Mouse (Mus musculus): ENCODE data around the gene Brca2. TPM values are rescaled to one million over a fixed set of nuclear protein-coding genes. Genes with fewer than 3 reads are reported as not detected.
A peak's percentile ranks its signal among the peaks of the same experiment; 100 is the strongest.
"Not testable (repeated sequence)": the region's sequence is repeated elsewhere in the genome, so short reads cannot be mapped to it uniquely, and the experiment has no call there.

The Brca2 gene
- 65.2 and 76.3 TPM in 2 replicates for total RNA-seq (2017)

DNA sequence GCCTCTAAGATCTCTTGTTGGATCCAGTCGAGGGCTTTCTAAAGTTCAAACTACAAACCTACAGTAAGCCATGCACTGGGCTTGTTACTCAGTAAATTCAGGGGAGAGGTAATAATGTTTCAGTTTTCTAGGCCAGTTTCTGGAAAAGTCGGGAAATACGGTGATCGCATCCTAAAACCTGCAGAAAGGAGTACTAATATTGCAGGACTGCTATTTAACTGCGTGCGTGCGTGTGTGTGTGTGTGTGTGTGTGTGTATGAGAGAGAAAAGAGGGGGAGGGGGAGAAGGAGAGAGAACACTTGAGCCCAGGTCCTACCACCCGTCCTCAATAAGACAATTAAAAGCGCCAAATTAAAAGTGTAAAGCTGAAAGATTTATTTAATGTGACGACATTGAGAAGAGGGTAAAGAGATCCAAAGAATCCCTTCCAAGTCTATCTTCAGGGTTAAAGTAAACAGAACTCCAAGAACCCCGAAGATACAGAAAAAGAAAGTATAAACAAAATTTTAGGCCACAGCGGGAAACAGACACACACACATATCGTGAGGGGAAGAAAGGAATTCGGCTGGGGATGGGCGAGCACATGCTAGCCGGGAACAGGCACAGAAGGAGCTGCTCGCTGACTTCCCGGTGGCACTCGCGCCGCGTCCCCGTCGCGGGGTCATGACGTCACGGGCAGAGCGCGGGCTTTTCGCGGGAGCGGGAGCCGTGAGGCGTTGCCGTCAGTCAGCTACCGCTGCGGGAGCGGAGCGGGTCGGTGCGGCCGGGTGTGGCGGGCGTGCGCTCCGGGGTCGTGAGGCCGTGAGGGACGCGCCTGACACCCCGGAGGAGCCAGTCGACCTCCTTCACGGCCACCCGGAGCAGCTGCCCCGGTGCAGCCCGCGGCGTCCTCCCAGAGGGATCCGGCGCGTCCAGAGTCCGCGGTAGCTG is at the start of gene Brca2:
Brca2 (plus strand) TSS at position 694 of the 930 bp plus-strand sequence.
- ATAC-seq (replicated peaks; ENCODE audit: low read depth, poor library complexity, severe bottlenecking), result peak; percentile 98

- ATAC-seq (replicated peaks; ENCODE audit: low read depth, poor library complexity, severe bottlenecking), result no peak
Measured at GRCm38 (mm10) chr5:150477364-150477763, 45.1 kb upstream of the Brca2 start.

- ATAC-seq (replicated peaks; ENCODE audit: low read depth, poor library complexity, severe bottlenecking), result no peak
Measured at GRCm38 (mm10) chr5:150478612-150479011, 43.8 kb upstream of the Brca2 start.

GRCm38 (mm10) chr5:150485198-150485597 is 37.2 kb upstream of the Brca2 start:
- ATAC-seq (replicated peaks; ENCODE audit: low read depth, poor library complexity, severe bottlenecking), result peak; percentile 79

GRCm38 (mm10) chr5:150490285-150490684 is 32.1 kb upstream of the Brca2 start:
- no peak for ATAC-seq (replicated peaks; ENCODE audit: low read depth, poor library complexity, severe bottlenecking)

- no peak for ATAC-seq (replicated peaks; ENCODE audit: low read depth, poor library complexity, severe bottlenecking)
Measured at GRCm38 (mm10) chr5:150490821-150491220, 31.6 kb upstream of the Brca2 start.

GRCm38 (mm10) chr5:150491573-150492173 is 30.8 kb upstream of the Brca2 start:
- ATAC-seq (replicated peaks; ENCODE audit: low read depth, poor library complexity, severe bottlenecking), result not testable (repeated sequence)

DNA sequence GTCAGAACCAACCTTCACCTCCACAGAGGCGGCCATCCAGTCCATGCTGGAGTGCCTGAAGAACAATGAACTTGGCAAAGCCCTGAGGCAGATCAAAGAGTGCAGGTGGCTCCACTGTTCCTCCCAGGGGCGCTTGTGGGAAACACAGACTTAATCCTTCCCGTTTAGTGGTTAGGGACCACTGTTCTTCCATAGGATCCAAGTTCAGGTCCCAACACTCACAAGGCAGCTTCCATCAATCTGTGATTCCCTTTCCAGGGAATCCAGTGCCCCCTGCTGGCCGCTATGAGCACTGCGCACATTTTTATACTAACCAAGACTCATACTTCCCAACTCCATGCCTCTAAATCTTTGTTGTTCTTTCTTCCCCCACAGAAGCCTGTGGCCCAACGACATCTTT is 26.6 kb upstream of the Brca2 start:
- ATAC-seq (replicated peaks; ENCODE audit: low read depth, poor library complexity, severe bottlenecking), result peak; percentile 66

DNA sequence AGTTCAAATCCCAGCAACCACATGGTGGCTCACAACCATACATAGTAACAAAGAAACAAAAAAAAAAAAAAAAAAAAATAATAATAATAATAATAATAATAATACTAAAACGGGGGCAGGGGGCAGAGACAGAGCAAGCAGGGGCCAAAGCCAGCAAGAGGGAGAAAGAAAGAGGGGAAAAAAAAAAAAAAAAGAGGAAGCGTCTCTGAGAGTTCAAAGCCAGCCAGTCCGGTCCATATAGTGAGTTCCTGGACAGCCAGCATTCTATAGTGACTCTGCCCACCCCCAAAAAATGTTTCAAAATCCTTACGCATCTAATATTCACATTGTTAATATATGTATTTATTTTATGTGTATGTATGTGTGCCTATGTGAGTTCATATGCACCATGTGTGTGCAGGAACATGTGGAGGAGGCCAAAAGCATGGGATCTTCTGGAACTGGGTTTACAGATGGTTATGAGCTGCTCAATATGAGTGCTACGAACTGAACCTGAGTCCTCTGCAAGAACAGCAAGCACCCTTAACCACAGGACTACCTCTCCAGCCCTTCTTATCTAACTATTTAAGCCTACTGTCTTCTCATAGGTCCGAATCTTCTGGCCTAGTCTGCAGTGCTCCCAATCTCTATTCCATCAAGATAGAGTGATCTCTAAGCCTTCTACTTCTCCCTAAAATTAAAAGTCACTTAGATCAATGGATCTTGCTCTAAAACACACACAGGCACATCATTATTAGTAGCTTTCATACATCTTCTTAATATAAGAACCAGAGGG is 11.8 kb upstream of the Brca2 start:
- no peak for ATAC-seq (replicated peaks; ENCODE audit: low read depth, poor library complexity, severe bottlenecking)

- ATAC-seq (replicated peaks; ENCODE audit: low read depth, poor library complexity, severe bottlenecking), result no peak
Measured at GRCm38 (mm10) chr5:150513264-150513663, 9.2 kb upstream of the Brca2 start.

DNA sequence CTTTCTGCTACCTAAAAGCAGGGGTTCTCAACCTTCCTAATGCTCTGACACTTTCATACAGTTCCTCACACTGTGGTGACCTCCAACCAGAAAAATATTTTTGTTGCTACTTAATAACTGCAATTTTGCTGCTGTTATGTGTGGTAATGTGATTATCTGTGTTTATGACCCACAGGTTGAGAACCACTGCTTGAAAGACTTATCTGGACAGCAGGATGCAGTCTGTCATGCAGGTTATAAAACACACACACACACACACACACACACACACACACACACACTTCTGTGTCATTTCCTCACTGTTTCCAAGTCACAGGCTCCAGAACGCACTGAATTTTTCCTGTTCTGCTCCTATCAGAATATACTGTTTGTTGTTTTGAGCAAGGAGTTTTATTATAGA is 8.4 kb upstream of the Brca2 start:
- ATAC-seq (replicated peaks; ENCODE audit: low read depth, poor library complexity, severe bottlenecking), result 0 out of 2 replicates have a peak, but pooled peaks have one; percentile 36

DNA sequence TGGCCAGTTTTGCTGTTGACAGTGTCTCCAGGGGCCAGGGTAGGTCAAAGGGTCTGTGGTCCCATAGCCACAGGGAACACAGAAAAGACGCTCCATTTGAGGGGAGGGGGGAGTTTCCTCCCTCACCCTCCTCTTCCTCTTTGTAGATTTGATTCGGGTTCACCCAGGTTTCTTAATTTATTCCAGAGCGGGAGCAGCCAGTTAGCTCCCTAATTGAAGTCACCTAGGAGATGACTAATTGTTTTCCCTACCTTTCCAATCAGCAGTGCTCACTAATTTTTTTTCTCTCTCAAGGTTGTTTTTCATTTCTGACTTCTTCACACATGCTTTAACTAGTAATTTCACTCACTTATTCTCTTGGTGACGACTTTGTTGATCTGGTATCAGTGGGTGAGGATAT is 4.4 kb upstream of the Brca2 start, which contains the start of gene Zar1l:
Zar1l (minus strand) TSS at position 101 of the 400 bp plus-strand sequence.
- ATAC-seq (replicated peaks; ENCODE audit: low read depth, poor library complexity, severe bottlenecking), result no peak

DNA sequence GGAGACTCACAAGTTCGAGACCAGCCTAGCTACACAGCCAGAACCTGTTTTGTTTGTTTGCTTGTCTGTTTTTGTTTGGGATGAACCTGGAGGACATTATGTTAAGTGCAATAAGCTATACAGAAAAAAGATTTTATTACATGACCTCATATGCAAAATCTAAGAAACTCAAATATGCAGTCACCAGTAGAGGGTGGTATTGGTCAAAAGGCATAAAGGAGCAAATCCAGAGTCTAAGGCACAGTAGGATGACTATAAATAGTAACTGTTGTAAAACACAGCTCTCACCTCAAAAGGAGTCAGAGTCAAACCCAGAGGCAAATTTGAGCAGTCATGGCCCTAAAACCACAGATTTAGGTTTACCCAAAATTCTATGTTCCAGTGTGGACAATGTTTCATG is 2.9 kb upstream of the Brca2 start:
- ATAC-seq (replicated peaks; ENCODE audit: low read depth, poor library complexity, severe bottlenecking), result peak; percentile 59

DNA sequence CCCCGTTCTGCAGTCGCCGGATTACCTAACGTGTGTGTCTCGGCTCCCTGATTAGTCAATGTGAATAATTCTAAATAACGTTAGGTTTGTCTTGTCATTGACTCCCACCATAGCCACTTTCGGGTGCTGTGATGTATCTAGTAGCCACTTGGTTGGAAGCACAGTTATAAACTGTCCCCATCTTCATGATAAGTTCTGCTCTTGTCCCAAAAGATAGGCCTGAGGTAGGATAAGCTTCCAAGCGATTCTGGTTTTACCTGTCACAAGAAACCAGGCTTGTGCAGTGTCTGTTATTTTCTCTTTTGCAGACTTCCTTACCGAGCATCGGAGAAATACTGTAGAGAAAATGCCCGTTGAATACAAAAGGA is 421 bp downstream of the Brca2 start:
- ATAC-seq (replicated peaks; ENCODE audit: low read depth, poor library complexity, severe bottlenecking), result no peak

GRCm38 (mm10) chr5:150525239-150525638 is 2.8 kb downstream of the Brca2 start:
- no peak for ATAC-seq (replicated peaks; ENCODE audit: low read depth, poor library complexity, severe bottlenecking)

GRCm38 (mm10) chr5:150541302-150541701 is 18.9 kb downstream of the Brca2 start:
- no peak for ATAC-seq (replicated peaks; ENCODE audit: low read depth, poor library complexity, severe bottlenecking)

- ATAC-seq (replicated peaks; ENCODE audit: low read depth, poor library complexity, severe bottlenecking), result no peak
Measured at GRCm38 (mm10) chr5:150543184-150543583, 20.8 kb downstream of the Brca2 start.

- no peak for ATAC-seq (replicated peaks; ENCODE audit: low read depth, poor library complexity, severe bottlenecking)
Measured at GRCm38 (mm10) chr5:150551637-150552036, 29.2 kb downstream of the Brca2 start.

GRCm38 (mm10) chr5:150559519-150560103 is 37.2 kb downstream of the Brca2 start:
- ATAC-seq (replicated peaks; ENCODE audit: low read depth, poor library complexity, severe bottlenecking), result no peak

DNA sequence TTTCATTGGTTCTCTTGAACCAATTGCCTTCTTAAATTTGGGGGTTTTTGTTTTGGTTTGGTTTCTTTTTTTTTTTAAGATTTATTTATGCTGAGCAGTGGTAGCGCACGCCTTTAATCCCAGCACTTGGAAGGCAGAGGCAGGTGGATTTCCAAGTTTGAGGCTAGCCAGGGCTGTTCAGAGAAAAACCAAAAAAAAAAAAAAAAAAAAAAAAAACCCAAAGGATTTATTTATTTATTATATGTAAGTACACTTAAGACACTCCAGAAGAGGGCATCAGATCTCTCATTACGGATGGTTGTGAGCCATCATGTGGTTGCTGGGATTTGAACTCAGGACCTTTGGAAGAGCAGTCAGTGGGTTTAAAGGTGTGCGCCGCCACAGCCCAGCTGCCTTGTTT is 38.4 kb downstream of the Brca2 start:
- ATAC-seq (replicated peaks; ENCODE audit: low read depth, poor library complexity, severe bottlenecking), result no peak
